Mouse (Mus musculus): ENCODE data around the gene Mcfd2. TPM values are rescaled to one million over a fixed set of nuclear protein-coding genes. Genes with fewer than 3 reads are reported as not detected.

Mcfd2 gene
- polyA plus RNA-seq, 1 experiment from 2014 or later, result 103 TPM

DNA sequence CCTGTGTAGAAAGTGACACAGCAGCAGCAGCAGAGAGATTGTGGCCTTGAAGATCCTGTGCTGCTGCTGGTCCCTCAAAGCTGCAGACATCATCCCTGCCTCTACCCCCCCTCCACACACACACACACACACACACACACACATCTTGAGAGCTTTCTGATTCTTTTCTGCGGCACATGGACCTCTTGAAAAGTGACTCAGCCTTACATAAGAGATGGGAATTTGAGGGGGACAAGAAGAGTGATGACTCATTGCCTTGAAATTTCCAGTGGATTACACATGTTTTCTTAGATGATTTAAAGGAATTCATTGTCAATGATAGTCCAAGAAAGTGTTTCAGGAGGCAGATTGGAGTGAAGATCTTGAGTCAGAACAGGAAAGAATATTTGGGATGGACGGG lies 58.9 kb downstream of the Mcfd2 start:
- WGBS, result 65% methylated on average over 2 of the region's 2 CpGs
- H3K9me3 ChIP-seq (ENCODE audit: low read depth, low read length), result no peaks in the 10 kb centered on the region
- DNase-seq (no peak), ATAC-seq (ENCODE audit: insufficient read depth) (no peak)
- no peaks in the 10 kb centered on the region for H3K27me3 ChIP-seq (ENCODE audit: insufficient read depth, low read length)
- H3K36me3 ChIP-seq (ENCODE audit: insufficient read depth), result no peaks in the 10 kb centered on the region
- H3K4me3 ChIP-seq (ENCODE audit: low read depth, low read length), result no peak overlapping the region
- no peak overlapping the region for H3K27ac ChIP-seq (ENCODE audit: low read depth)
- H3K4me1 ChIP-seq (ENCODE audit: insufficient read depth), result peaks cover 22% of the 10 kb centered on the region
- no peak overlapping the region for H3K9ac ChIP-seq
- no peak overlapping the region for H3K4me2 ChIP-seq
- TF ChIP-seq CTCF (IDR thresholded peaks at IDR 0.05; ENCODE audit: low read depth), result no peak

Other genes starting within 250 kb of the Mcfd2 start
- 31.1 and 33.1 TPM in 2 replicates for gene Pigf, start 240.5 kb downstream of the Mcfd2 start, polyA plus RNA-seq (2014; fragmentation: Nextera tagmentation; extraction: Ambion mirVana)
- gene Cript, start 240.4 kb downstream of the Mcfd2 start, polyA plus RNA-seq (2014; fragmentation: Nextera tagmentation; extraction: Ambion mirVana), result 131 TPM in 2 replicates
- 17.6 and 18.5 TPM in 2 replicates for gene Socs5, start 158.3 kb downstream of the Mcfd2 start, polyA plus RNA-seq (2014; fragmentation: Nextera tagmentation; extraction: Ambion mirVana)
- 2.8 and 3.6 TPM in 2 replicates for gene Ttc7, start 17.0 kb upstream of the Mcfd2 start, polyA plus RNA-seq (2014; fragmentation: Nextera tagmentation; extraction: Ambion mirVana)
- not detected in 2 replicates for gene Stpg4, start 161.8 kb upstream of the Mcfd2 start, polyA plus RNA-seq (2014; fragmentation: Nextera tagmentation; extraction: Ambion mirVana)
- 944 and 965 TPM in 2 replicates for gene Calm2, start 181.0 kb upstream of the Mcfd2 start, polyA plus RNA-seq (2014; fragmentation: Nextera tagmentation; extraction: Ambion mirVana)

Data from lung, embryonic 14.5 days (tissue).